Mouse (Mus musculus): ENCODE results near the gene Chek2.
"Not testable (repeated sequence)": the region's sequence is repeated elsewhere in the genome, so short reads cannot be mapped to it uniquely, and the experiment has no call there.

Gene Chek2

GRCm38 (mm10) chr5:110839678-110840365, at the start of gene Chek2, which contains the start of gene Hscb:
Chek2 (plus strand) TSS chr5:110839979.
Hscb (minus strand) TSS chr5:110839777.
- DNase-seq: peak; percentile 97

GRCm38 (mm10) chr5:110794363-110794762, 45.4 kb upstream of the Chek2 start:
- DNase-seq: no peak

DNA sequence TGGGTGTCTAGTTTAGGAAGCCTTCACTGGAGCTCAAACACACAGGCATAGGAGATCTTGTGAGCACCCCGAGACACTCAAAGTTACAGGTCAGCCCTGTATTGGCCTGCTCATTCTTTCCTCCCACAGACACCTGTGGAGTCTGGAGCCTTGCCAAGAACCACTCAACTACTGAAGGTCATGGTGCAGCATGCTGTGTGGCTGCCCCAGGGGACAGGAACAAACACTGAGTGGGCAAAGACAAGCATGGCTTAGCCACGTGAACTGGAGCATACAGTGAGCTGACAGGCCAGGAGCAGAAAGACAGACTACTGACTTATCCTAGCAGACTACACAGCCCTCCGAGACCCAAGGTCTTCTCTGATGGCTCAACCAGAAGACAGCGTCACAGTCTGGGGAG, 42.1 kb upstream of the Chek2 start:
- DNase-seq: no peak

- no peak for DNase-seq
Measured at GRCm38 (mm10) chr5:110801036-110801624, 38.6 kb upstream of the Chek2 start.

DNA sequence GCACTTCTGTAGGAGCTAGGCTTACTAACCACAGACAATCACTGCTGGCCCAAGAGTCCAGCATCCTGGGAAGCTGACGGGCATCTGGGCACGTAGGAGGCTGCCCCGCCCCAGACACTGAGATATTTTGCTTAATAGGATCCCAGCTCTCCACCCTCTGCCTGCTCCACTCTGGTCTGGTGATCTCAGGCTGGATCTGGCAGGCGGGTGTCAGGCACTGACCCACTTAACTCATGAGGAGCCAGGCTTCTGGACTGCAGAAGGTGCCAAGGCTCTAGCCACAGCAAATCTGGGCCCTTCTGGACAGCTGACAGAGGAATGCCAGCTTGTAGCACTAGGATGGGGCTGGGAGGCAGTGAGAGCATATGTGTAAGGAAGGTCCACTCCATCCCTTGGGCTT, 37.6 kb upstream of the Chek2 start:
- no peak for DNase-seq

- no peak for DNase-seq
Measured at GRCm38 (mm10) chr5:110802809-110803208, 37.0 kb upstream of the Chek2 start.

GRCm38 (mm10) chr5:110804012-110804743, 35.6 kb upstream of the Chek2 start:
- no peak for DNase-seq

- DNase-seq: no peak
Measured at GRCm38 (mm10) chr5:110806154-110806553, 33.6 kb upstream of the Chek2 start.

GRCm38 (mm10) chr5:110806676-110807075, 33.1 kb upstream of the Chek2 start:
- DNase-seq: no peak

- no peak for DNase-seq
Measured at GRCm38 (mm10) chr5:110807453-110807852, 32.3 kb upstream of the Chek2 start.

GRCm38 (mm10) chr5:110808061-110808631, 31.6 kb upstream of the Chek2 start:
- DNase-seq: peak; percentile 88

- no peak for DNase-seq
Measured at GRCm38 (mm10) chr5:110808821-110809666, 30.7 kb upstream of the Chek2 start.

DNA sequence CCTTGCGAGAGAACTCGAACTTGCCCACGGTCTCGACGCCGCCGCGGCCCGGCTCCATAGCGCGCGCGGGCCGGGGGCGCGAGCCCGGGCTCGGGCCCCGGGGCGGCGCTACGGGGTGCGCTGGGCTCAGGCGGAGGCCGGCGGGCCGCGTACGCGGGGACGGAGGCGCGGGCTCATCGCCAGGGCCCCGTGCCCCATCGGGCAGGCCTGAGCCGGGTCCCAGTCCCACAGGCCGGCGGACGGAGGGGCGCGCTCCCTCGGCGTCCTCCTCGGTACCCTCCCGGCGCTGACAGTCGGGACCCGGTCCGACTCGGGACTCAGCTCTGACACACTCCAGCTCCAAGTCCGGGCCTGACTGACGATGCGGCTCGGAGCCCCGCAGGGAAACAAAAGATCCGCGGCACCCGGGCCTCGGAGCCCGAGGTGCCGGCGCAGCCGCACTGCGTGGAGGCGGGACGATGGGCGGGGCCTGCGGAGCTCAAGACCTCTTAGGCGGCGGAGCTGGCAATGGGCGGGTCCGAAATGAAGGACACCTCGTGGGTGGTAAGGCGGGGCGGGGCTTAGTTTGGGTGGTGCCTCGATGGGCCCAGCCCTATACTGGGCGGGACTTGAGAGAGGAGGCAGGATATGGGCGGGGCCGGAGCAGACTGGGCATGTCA, 30.0 kb upstream of the Chek2 start, which contains the start of gene Ulk1:
TSS of gene Ulk1 (minus strand) at position 431 of the 659 bp plus-strand sequence.
- DNase-seq: peak; percentile 98

DNA sequence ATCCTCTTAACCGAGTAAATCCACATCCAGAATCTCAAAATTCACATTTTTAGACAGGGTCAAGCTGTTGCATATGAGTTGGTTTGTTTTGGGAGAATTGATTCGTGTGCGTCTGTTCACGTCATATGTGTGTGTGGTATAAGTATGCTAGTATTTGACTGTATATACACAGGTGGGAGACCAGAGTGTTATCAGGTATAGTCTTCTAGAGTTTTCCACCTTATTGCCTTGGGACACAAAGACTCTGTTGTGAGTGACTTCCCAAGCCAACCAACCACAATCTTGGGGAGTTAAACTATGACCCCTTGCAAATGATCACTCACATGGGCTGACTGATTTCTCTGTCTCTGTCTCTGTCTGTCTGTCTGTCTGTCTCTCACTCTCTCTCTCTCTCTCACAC, 15.4 kb upstream of the Chek2 start:
- no peak for DNase-seq

GRCm38 (mm10) chr5:110826781-110827495, 12.8 kb upstream of the Chek2 start:
- no peak for DNase-seq

- no peak for DNase-seq
Measured at GRCm38 (mm10) chr5:110827576-110827975, 12.2 kb upstream of the Chek2 start.

DNA sequence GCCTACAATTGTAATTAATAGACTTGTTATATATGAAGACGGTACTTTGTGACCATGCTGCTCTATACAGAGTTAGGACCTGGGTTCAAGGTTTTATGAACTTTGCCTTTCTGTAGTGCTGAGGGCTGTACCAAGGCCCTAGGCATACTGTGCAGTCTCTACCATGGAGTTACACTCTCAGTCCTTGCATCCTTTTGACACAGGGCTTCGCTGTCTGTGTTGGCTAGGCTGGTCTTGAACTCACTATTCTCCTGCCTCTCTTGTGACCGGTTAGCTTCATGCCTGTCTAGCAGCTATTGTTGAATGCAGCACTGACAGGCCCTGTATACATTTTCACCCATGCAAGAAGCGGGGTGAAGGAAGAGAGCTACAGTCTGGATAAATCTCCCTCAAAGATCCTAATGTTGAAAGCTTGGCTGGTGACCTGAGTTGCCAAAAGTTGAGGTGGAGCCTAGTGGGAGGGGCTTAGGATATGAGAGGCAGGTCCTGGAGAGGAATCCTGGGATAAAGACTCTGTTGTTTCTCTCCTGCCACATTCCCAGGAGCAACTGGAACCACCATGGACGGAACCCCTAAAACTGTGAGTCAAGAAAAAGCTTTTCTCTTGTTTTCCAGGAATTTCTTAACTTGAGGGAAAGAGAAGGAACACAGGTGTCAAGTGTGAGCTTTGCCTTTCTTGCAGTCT, 8.6 kb upstream of the Chek2 start:
- DNase-seq: no peak

DNA sequence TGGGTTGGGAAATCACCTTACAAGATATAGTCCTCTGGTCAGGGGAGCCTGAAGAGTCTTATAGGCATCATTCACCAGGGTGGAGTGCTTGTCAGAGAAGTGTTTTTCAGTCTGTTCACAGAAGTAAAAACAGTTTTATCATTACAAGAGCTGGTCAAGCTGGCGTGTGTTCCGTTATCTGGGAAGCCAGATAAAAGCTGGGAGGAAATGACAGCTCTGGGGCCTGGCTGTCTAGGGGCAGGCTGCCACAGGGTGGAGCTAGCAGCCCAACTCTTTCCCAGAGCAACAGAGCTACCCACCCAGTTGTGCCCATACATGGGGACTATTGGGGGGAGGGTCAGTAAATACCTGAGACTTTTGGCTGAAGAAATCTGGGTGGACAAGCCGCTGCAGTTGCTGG, 3.8 kb upstream of the Chek2 start:
- peak; percentile 42 for DNase-seq

- DNase-seq: not testable (repeated sequence)
Measured at GRCm38 (mm10) chr5:110838016-110838415, 1.8 kb upstream of the Chek2 start.

DNA sequence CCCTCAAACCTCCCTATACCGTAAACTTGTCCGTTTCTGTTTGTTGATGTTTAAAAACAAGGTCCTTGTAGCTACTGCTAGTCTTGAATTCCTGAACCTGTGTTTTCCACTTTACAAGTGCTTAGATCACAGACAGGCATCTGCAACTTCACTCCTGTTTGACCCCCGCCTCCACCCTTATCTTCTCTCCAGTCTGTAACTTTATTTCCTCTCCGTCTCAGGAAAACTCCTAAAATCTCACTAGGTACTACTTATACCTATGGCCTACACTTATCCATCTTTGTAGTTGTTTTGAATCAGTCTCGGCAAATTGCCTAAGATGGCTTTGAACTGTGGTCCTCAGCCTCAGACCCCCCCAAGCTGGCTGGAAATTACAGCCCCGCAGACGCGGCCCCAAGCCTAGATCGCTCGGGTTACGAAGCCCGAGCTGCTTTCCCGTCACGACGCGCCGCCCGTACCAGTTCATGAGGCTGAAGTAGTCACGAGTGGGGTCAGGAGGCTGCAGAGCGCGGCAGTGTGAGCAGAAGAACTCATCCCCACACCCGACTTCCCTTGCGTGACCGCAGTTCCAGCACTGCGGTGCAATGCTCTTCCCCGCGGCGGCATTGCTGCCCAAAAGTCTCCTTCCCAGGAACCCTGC, 621 bp upstream of the Chek2 start:
- DNase-seq: no peak

Data from right cerebral cortex, postnatal 25 days (tissue).